Mouse (Mus musculus): ENCODE measurements around the gene Ighmbp2.
"Not testable (repeated sequence)": the region's sequence is repeated elsewhere in the genome, so short reads cannot be mapped to it uniquely, and the experiment has no call there.

Ighmbp2 gene

GRCm38 (mm10) chr19:3281886-3282285 is 931 bp downstream of the Ighmbp2 start:
- no peak for DNase-seq (ENCODE audit: low read depth, low spot score)

GRCm38 (mm10) chr19:3275744-3276365 is 7.0 kb downstream of the Ighmbp2 start:
- DNase-seq (ENCODE audit: low read depth, low spot score), result no peak

GRCm38 (mm10) chr19:3273331-3273730 is 9.5 kb downstream of the Ighmbp2 start:
- DNase-seq (ENCODE audit: low read depth, low spot score), result no peak

- no peak for DNase-seq (ENCODE audit: low read depth, low spot score)
Measured at GRCm38 (mm10) chr19:3271366-3271765, 11.5 kb downstream of the Ighmbp2 start.

- no peak for DNase-seq (ENCODE audit: low read depth, low spot score)
Measured at GRCm38 (mm10) chr19:3269803-3270202, 13.0 kb downstream of the Ighmbp2 start.

GRCm38 (mm10) chr19:3269279-3269678 is 13.5 kb downstream of the Ighmbp2 start:
- DNase-seq (ENCODE audit: low read depth, low spot score), result no peak

- DNase-seq (ENCODE audit: low read depth, low spot score), result no peak
Measured at GRCm38 (mm10) chr19:3268218-3268980, 14.4 kb downstream of the Ighmbp2 start.

GRCm38 (mm10) chr19:3267340-3267739 is 15.5 kb downstream of the Ighmbp2 start:
- no peak for DNase-seq (ENCODE audit: low read depth, low spot score)

- no peak for DNase-seq (ENCODE audit: low read depth, low spot score)
Measured at GRCm38 (mm10) chr19:3266676-3267075, 16.1 kb downstream of the Ighmbp2 start.

- no peak for DNase-seq (ENCODE audit: low read depth, low spot score)
Measured at GRCm38 (mm10) chr19:3266136-3266535, 16.7 kb downstream of the Ighmbp2 start.

GRCm38 (mm10) chr19:3265180-3265579 is 17.6 kb downstream of the Ighmbp2 start:
- no peak for DNase-seq (ENCODE audit: low read depth, low spot score)

- DNase-seq (ENCODE audit: low read depth, low spot score), result no peak
Measured at GRCm38 (mm10) chr19:3264348-3264747, 18.5 kb downstream of the Ighmbp2 start.

- no peak for DNase-seq (ENCODE audit: low read depth, low spot score)
Measured at GRCm38 (mm10) chr19:3261764-3262525, 20.9 kb downstream of the Ighmbp2 start.

- DNase-seq (ENCODE audit: low read depth, low spot score), result no peak
Measured at GRCm38 (mm10) chr19:3261336-3261735, 21.5 kb downstream of the Ighmbp2 start.

GRCm38 (mm10) chr19:3260591-3260990 is 22.2 kb downstream of the Ighmbp2 start:
- no peak for DNase-seq (ENCODE audit: low read depth, low spot score)

GRCm38 (mm10) chr19:3260016-3260415 is 22.8 kb downstream of the Ighmbp2 start:
- DNase-seq (ENCODE audit: low read depth, low spot score), result no peak

- DNase-seq (ENCODE audit: low read depth, low spot score), result not testable (repeated sequence)
Measured at GRCm38 (mm10) chr19:3225261-3225660, 57.6 kb downstream of the Ighmbp2 start.

- not testable (repeated sequence) for DNase-seq (ENCODE audit: low read depth, low spot score)
Measured at GRCm38 (mm10) chr19:3214937-3215336, 67.9 kb downstream of the Ighmbp2 start.

Measured in embryo, embryonic 11.5 days (tissue).